Mouse (Mus musculus) heart, embryonic 10.5 days (tissue): ENCODE data around the gene Babam1. TPM values are rescaled to one million over a fixed set of nuclear protein-coding genes. Genes with fewer than 3 reads are reported as not detected.
A peak's percentile ranks its signal among the peaks of the same experiment; 100 is the strongest.

Source experiments
- DNase-seq: peaks from one replicate; pipeline ENCODE4 v3.0.0-alpha.2; 2017; ENCODE audit warnings: low spot score
- H3K27ac ChIP-seq: fragments of 300-500 bp; sonication (generic); 2 replicates; pipeline ENCODE4 v1.5.1; 2016; ENCODE audit warnings: mild to moderate bottlenecking
- H3K27me3 ChIP-seq: fragments of 300-500 bp; sonication (generic); 2 replicates; pipeline ENCODE4 v1.6.1; 2016; ENCODE audit warnings: mild to moderate bottlenecking; ENCODE audit not compliant: poor library complexity, insufficient read depth, severe bottlenecking
- H3K36me3 ChIP-seq: fragments of 300-500 bp; sonication (generic); 2 replicates; pipeline ENCODE4 v1.6.1; 2016; ENCODE audit warnings: mild to moderate bottlenecking, moderate library complexity
- H3K4me1 ChIP-seq: fragments of 300-500 bp; sonication (generic); 2 replicates; pipeline ENCODE4 v1.6.1; 2016; ENCODE audit warnings: mild to moderate bottlenecking
- H3K4me3 ChIP-seq: fragments of 300-500 bp; sonication (generic); 2 replicates; pipeline ENCODE4 v1.5.1; 2016; ENCODE audit warnings: mild to moderate bottlenecking, moderate library complexity
- H3K9me3 ChIP-seq: fragments of 300-500 bp; sonication (generic); 2 replicates; pipeline ENCODE4 v1.6.1; 2016; ENCODE audit warnings: mild to moderate bottlenecking, moderate library complexity
- WGBS: fragments of 180-500 bp; shearing (Covaris S2); methylation state at CpG from one replicate; pipeline ENCODE4 v1.1.7; 2016; 5-methylcytosine and 5-hydroxymethylcytosine counted together
- polyA plus RNA-seq: library from polyadenylated mRNA; unstranded; fragments of >200 nt; fragmentation: Nextera tagmentation; extraction: Ambion mirVana; gene quantifications from 2 replicates; pipeline ENCODE4 v1.2.1, GENCODE M21; 2016

The Babam1 gene
- 101 and 111 TPM in 2 replicates for polyA plus RNA-seq

- DNase-seq, result peak; percentile 97
- H3K27me3 ChIP-seq, result peaks cover 5% of the 10 kb centered on the region; the same call in 1 of the 2 replicates
- H3K27ac ChIP-seq, result peak within 1 kb of the TSS; percentile 85
- 1% methylated on average over 34 of the region's 34 CpGs for WGBS
- peaks cover 25% of the 10 kb centered on the region for H3K36me3 ChIP-seq
- peak within 1 kb of the TSS; percentile 81 for H3K4me3 ChIP-seq
- peaks cover 32% of the 10 kb centered on the region for H3K4me1 ChIP-seq
- H3K9me3 ChIP-seq, result no peaks in the 10 kb centered on the region
Observed at GRCm38 (mm10) chr8:71396639-71397305, at the start of gene Babam1. TSS of gene Babam1 (plus strand) at chr8:71396861.

GRCm38 (mm10) chr8:71351117-71351516 lies 45.5 kb upstream of the Babam1 start:
- no peaks in the 10 kb centered on the region for H3K27me3 ChIP-seq
- H3K4me1 ChIP-seq, result no peaks in the 10 kb centered on the region
- no peak for DNase-seq
- no peak overlapping the region for H3K4me3 ChIP-seq
- no peaks in the 10 kb centered on the region for H3K9me3 ChIP-seq
- H3K36me3 ChIP-seq, result peaks cover 100% of the 10 kb centered on the region
- no peak overlapping the region for H3K27ac ChIP-seq
- WGBS, result 68% methylated on average over 3 of the region's 3 CpGs

GRCm38 (mm10) chr8:71351520-71351919 lies 45.1 kb upstream of the Babam1 start:
- H3K27me3 ChIP-seq, result no peaks in the 10 kb centered on the region
- H3K36me3 ChIP-seq, result peaks cover 100% of the 10 kb centered on the region
- H3K27ac ChIP-seq, result no peak overlapping the region
- DNase-seq, result no peak
- H3K9me3 ChIP-seq, result no peaks in the 10 kb centered on the region
- no peaks in the 10 kb centered on the region for H3K4me1 ChIP-seq
- WGBS, result 85% methylated on average over 1 of the region's 1 CpGs
- H3K4me3 ChIP-seq, result no peak overlapping the region

- Histone ChIP-seq H3K36me3 (peaks cover 81% of the 10 kb centered on the region), H3K4me3 (no peak overlapping the region), H3K27me3 (no peaks in the 10 kb centered on the region), H3K27ac (no peak overlapping the region), H3K4me1 (no peaks in the 10 kb centered on the region), H3K9me3 (no peaks in the 10 kb centered on the region)
- DNase-seq, result no peak
- WGBS, result 84% methylated on average over 3 of the region's 3 CpGs
Observed at GRCm38 (mm10) chr8:71358026-71358425, 38.6 kb upstream of the Babam1 start.

- Histone ChIP-seq H3K27ac (peak within 1 kb of the TSS; percentile 93), H3K27me3 (no peaks in the 10 kb centered on the region), H3K9me3 (no peaks in the 10 kb centered on the region), H3K36me3 (peaks cover 15% of the 10 kb centered on the region), H3K4me1 (peaks cover 36% of the 10 kb centered on the region), H3K4me3 (peak within 1 kb of the TSS; percentile 71)
- under 1% methylated on average over 56 of the region's 56 CpGs for WGBS
- DNase-seq, result peak; percentile 98
Observed at GRCm38 (mm10) chr8:71366771-71367528, 29.7 kb upstream of the Babam1 start, which contains the start of gene Use1. TSS of gene Use1 (plus strand) at chr8:71366848.

DNA sequence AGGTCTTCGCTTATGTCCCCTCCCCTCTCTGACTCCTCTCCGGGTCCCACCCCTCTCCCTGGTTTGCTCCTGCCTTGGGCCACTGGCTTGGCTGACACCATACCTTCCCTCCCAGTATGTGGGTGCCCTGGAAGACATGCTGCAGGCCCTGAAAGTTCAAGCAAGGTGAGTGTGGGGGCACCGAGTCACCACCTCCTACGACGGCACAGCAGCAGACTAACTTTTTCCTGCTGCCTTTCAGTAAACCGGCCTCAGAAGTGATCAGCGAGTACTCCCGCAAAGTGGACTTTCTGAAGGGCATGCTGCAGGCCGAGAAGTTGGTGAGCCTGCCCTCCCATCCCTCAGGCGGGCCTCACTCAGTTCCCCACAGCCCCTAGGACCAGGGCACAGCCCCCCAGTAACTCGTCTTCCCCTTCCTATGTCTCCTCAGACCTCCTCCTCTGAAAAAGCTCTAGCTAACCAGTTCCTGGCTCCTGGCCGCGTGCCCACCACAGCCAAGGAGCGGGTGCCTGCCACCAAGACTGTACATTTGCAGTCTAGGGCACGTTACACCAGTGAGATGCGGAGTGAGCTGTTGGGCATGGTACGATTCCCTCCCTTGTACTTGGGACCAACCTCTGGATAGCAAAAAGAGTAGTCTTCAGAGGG lies 29.0 kb upstream of the Babam1 start:
- DNase-seq, result no peak
- peak overlapping the region; percentile 71 for H3K4me3 ChIP-seq

GRCm38 (mm10) chr8:71368366-71368765 lies 28.3 kb upstream of the Babam1 start:
- H3K4me1 ChIP-seq, result peaks cover 36% of the 10 kb centered on the region
- peak overlapping the region; percentile 93 for H3K27ac ChIP-seq
- H3K4me3 ChIP-seq, result peak overlapping the region; percentile 27
- H3K36me3 ChIP-seq, result peaks cover 21% of the 10 kb centered on the region
- no peaks in the 10 kb centered on the region for H3K27me3 ChIP-seq
- H3K9me3 ChIP-seq, result no peaks in the 10 kb centered on the region
- DNase-seq, result no peak

More for the DNA sequence above, 29.0 kb upstream of the Babam1 start:
- Histone ChIP-seq H3K4me1 (peaks cover 36% of the 10 kb centered on the region), H3K36me3 (peaks cover 15% of the 10 kb centered on the region), H3K27me3 (no peaks in the 10 kb centered on the region), H3K9me3 (no peaks in the 10 kb centered on the region), H3K27ac (peak overlapping the region; percentile 93)
- WGBS, result 45% methylated on average over 17 of the region's 17 CpGs

DNA sequence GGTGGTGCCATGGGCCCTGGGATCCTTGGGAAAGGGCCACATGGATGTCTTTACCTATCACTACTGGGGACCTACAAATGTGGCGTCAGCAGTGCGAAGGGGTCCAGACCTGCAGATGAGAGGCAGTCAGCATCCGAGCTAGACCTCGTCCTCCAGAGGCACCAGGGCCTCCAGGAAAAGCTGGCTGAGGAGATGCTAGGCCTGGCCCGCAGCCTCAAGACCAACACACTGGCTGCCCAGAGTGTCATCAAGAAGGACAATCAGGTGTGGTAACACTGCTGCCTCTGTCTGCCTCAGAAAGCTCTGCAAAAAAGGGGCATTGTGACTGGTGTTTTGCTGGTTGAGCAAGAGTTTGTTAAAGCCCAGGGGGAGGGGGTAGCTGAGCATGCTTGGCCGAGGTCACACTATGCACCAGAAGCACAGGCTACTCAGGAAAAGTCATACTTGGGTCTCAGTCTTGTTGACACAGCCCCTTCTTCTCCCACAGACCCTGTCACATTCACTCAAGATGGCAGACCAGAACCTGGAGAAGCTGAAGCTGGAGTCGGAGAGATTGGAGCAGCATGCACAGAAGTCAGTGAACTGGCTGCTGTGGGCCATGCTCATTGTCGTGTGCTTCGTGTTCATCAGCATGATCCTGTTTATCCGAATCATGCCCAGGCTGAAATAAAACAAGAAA lies 27.5 kb upstream of the Babam1 start:
- Histone ChIP-seq H3K4me1 (peaks cover 36% of the 10 kb centered on the region), H3K4me3 (no peak overlapping the region), H3K27ac (peak overlapping the region; percentile 93), H3K9me3 (no peaks in the 10 kb centered on the region), H3K27me3 (no peaks in the 10 kb centered on the region), H3K36me3 (peaks cover 29% of the 10 kb centered on the region)
- WGBS, result 93% methylated on average over 10 of the region's 10 CpGs
- DNase-seq, result no peak

GRCm38 (mm10) chr8:71370711-71371235 lies 25.9 kb upstream of the Babam1 start:
- Histone ChIP-seq H3K9me3 (no peaks in the 10 kb centered on the region), H3K4me1 (peaks cover 50% of the 10 kb centered on the region), H3K27me3 (no peaks in the 10 kb centered on the region), H3K36me3 (peaks cover 43% of the 10 kb centered on the region), H3K27ac (peak overlapping the region; percentile 88; the same call in 1 of the 2 replicates), H3K4me3 (peak overlapping the region; percentile 77)
- no peak for DNase-seq
- WGBS, result 26% methylated on average over 5 of the region's 5 CpGs

- no peaks in the 10 kb centered on the region for H3K9me3 ChIP-seq
- peaks cover 53% of the 10 kb centered on the region for H3K4me1 ChIP-seq
- H3K36me3 ChIP-seq, result peaks cover 43% of the 10 kb centered on the region
- H3K27me3 ChIP-seq, result no peaks in the 10 kb centered on the region
- 1% methylated on average over 68 of the region's 68 CpGs for WGBS
- DNase-seq, result peak; percentile 98
- peak within 1 kb of the TSS; percentile 77 for H3K4me3 ChIP-seq
- H3K27ac ChIP-seq, result peak within 1 kb of the TSS; percentile 88
Observed at GRCm38 (mm10) chr8:71371236-71371848, 25.3 kb upstream of the Babam1 start, which contains the start of gene Ocel1. TSS of gene Ocel1 (plus strand) at chr8:71371298.

DNA sequence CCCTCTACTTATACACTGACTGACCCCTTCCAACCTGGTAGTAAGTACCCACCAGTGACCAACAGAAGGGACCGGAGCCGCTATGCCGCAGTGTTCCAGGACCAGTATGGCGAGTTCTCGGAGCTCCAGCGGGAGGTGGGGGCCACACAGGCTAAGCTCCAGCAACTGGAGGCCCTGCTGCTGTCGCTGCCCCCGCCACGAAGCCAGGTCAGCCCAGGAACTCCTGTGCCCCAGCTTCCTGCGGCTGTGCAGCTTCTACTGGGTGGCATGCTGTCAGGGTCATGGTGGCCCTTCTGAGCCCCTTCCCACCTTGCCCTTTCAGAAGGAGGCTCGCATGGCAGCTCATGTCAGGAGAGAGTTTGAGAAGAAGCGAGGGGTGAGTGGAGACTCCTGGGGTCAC lies 24.2 kb upstream of the Babam1 start:
- peaks cover 57% of the 10 kb centered on the region for H3K4me1 ChIP-seq
- H3K36me3 ChIP-seq, result peaks cover 51% of the 10 kb centered on the region
- DNase-seq, result no peak
- WGBS, result 84% methylated on average over 12 of the region's 12 CpGs
- no peaks in the 10 kb centered on the region for H3K9me3 ChIP-seq
- peak overlapping the region; percentile 18; the same call in 1 of the 2 replicates for H3K27ac ChIP-seq
- H3K4me3 ChIP-seq, result no peak overlapping the region
- no peaks in the 10 kb centered on the region for H3K27me3 ChIP-seq

DNA sequence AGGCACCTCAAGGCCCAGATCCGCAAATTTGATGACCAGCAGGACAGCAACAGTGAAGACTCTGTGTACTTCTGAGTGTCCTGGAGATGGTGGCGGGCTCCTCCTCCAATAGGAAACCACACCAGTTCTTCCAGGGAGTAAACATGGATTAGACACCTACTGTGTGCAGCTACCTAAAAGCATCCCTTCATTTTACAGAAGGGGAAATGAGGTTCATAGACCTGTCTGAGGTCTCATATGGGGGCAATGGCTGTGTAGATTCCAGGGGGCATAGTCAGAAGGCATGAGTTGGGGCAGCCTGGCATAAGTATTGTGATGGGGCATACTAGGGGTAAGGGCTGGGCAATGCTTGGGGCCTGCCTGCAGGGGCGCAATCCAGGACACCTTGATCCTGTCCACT lies 23.7 kb upstream of the Babam1 start:
- Histone ChIP-seq H3K36me3 (peaks cover 56% of the 10 kb centered on the region), H3K4me1 (peaks cover 52% of the 10 kb centered on the region), H3K9me3 (no peaks in the 10 kb centered on the region), H3K27me3 (no peaks in the 10 kb centered on the region), H3K4me3 (no peak overlapping the region), H3K27ac (no peak overlapping the region)
- WGBS, result 82% methylated on average over 3 of the region's 3 CpGs
- DNase-seq, result no peak
